Mouse (Mus musculus) lung, postnatal 0 days (tissue): Measurements from ENCODE around the gene Psmd9.

Experiments
- CTCF ChIP-seq: IDR thresholded peaks from 2 replicates; pipeline ENCODE4 v1.5.1; 2016; ENCODE audit warnings: antibody characterized with exemption, mild to moderate bottlenecking
- EP300 ChIP-seq: IDR thresholded peaks from 2 replicates; pipeline ENCODE4 v1.6.1; 2016; ENCODE audit warnings: antibody characterized with exemption, mild to moderate bottlenecking, control low read depth

GRCm38 (mm10) chr5:123138230-123138911 lies 30.8 kb upstream of the Psmd9 start:
- TF ChIP-seq CTCF (peak; percentile 48), EP300 (no peak)
